ENCODE assay signal across 31 mouse cellular contexts in the genomic region with DNA sequence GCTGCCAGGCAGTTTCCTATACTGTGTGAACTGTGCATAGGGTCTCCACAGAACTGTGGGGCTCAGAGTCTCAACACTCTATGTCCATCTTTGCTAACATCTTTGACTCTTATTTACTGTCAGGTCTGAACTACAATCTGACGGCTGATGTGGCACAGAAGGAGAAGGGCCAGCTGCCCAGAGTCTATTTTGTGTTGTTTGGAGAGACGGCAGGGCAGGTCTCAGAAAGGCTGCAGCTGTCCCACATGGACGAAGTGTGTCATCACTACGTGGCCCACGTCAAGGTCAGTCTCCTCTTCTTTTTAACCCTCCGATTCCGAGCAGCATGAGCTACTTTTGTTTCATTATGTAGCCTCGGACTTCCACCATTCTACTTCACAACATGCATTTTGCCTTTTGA.
A peak's percentile ranks its signal among the peaks of the same experiment; 100 is the strongest.
DNase-seq lines count a peak whose midpoint lies in the region; ATAC-seq and TF ChIP-seq lines count a peak whose summit lies in the region.
"Had no signal": no experiment of that assay in that cellular context is flagged by ENCODE, and none has a peak within 500 bp of the region (broad histone marks: within the 10 kb centered on the region; RNA-seq: fewer than 3 reads in every experiment).

No protein-coding gene starts in this region.

- no peak overlapping the region for H3K4me3 ChIP-seq in stomach, embryonic 14.5 days (ENCODE audit: low read depth, low read length)
- no peak overlapping the region for H3K4me3 ChIP-seq in stomach, postnatal 0 days (ENCODE audit: low read depth, low read length)
- H3K4me3 ChIP-seq in myocyte, result no peak overlapping the region
- H3K4me3 ChIP-seq: embryonic facial prominence, embryonic 13.5 days; forebrain, embryonic 10.5 days; forebrain, embryonic 15.5 days; heart, embryonic 10.5 days; heart, embryonic 15.5 days; intestine, embryonic 15.5 days; liver, embryonic 12.5 days; midbrain, embryonic 10.5 days; neural tube, embryonic 13.5 days had no signal

- no peak overlapping the region for H3K27ac ChIP-seq in stomach, embryonic 14.5 days (ENCODE audit: low read length)
- no peak overlapping the region; the same call in 1 of the 2 replicates for H3K27ac ChIP-seq in stomach, postnatal 0 days (replicated peaks)
- H3K27ac ChIP-seq: embryonic facial prominence, embryonic 13.5 days; forebrain, embryonic 10.5 days; forebrain, embryonic 15.5 days; heart, embryonic 10.5 days; heart, embryonic 15.5 days; kidney, postnatal 0 days; liver, embryonic 12.5 days; midbrain, embryonic 10.5 days; neural tube, embryonic 13.5 days had no signal

- H3K4me1 ChIP-seq in stomach, embryonic 14.5 days (ENCODE audit: control insufficient read depth, insufficient read depth, low read length), result peaks cover 32% of the 10 kb centered on the region
- peaks cover 2% of the 10 kb centered on the region; the same call in 1 of the 2 replicates for H3K4me1 ChIP-seq in stomach, postnatal 0 days (replicated peaks; ENCODE audit: control insufficient read depth, insufficient read depth)

- no peaks in the 10 kb centered on the region for H3K79me2 ChIP-seq in myocyte (ENCODE audit: control insufficient read depth, insufficient read depth)

- no peak for ATAC-seq in stomach, embryonic 14.5 days (ENCODE audit: insufficient number of reproducible peaks, insufficient read depth, low FRiP score, low read depth)
- no peak for ATAC-seq in stomach, postnatal 0 days (ENCODE audit: low FRiP score, low TSS enrichment)
- ATAC-seq: forebrain, embryonic 15.5 days; hindbrain, embryonic 16.5 days; intestine, embryonic 15.5 days; liver, embryonic 12.5 days; liver, postnatal 0 days; midbrain, embryonic 16.5 days; Patski had no signal

- TF ChIP-seq POLR2A in myocyte (IDR thresholded peaks at IDR 0.05; ENCODE audit: insufficient read length, low read depth), result no peak

- no peak for TF ChIP-seq CTCF in stomach, postnatal 0 days (IDR thresholded peaks at IDR 0.05; ENCODE audit: low read depth)

- peaks cover 4% of the 10 kb centered on the region; the same call in 1 of the 2 replicates for H3K36me3 ChIP-seq in stomach, embryonic 14.5 days (ENCODE audit: control insufficient read depth, insufficient read depth, low read length)
- H3K36me3 ChIP-seq in stomach, postnatal 0 days (ENCODE audit: control insufficient read depth, insufficient read depth, low read length), result no peaks in the 10 kb centered on the region
- no peaks in the 10 kb centered on the region for H3K36me3 ChIP-seq in myocyte (ENCODE audit: control insufficient read depth, insufficient read depth)
- H3K36me3 ChIP-seq: forebrain, embryonic 15.5 days; G1E; heart, embryonic 15.5 days; intestine, embryonic 15.5 days; liver, embryonic 12.5 days; midbrain, embryonic 10.5 days; neural tube, embryonic 13.5 days had no signal

- WGBS in stomach, embryonic 14.5 days, result 68% methylated on average over 8 of the region's 8 CpGs
- 67% methylated on average over 8 of the region's 8 CpGs for WGBS in stomach, postnatal 0 days

- no peaks in the 10 kb centered on the region for H3K9me3 ChIP-seq in stomach, embryonic 14.5 days (ENCODE audit: control insufficient read depth, low read depth, low read length)
- no peaks in the 10 kb centered on the region for H3K9me3 ChIP-seq in stomach, postnatal 0 days (ENCODE audit: control insufficient read depth, low read length)
- H3K9me3 ChIP-seq: embryonic facial prominence, embryonic 13.5 days; forebrain, embryonic 10.5 days; forebrain, embryonic 15.5 days; heart, embryonic 10.5 days; heart, embryonic 15.5 days; intestine, embryonic 15.5 days; liver, embryonic 12.5 days; midbrain, embryonic 10.5 days; neural tube, embryonic 13.5 days had no signal

- H3ac ChIP-seq in myocyte (ENCODE audit: control insufficient read depth, insufficient read length), result no peak overlapping the region

- no peak overlapping the region for H3K4me2 ChIP-seq in stomach, embryonic 14.5 days (replicated peaks; ENCODE audit: low read depth, low read length)
- no peak overlapping the region for H3K4me2 ChIP-seq in stomach, postnatal 0 days (replicated peaks; ENCODE audit: low read depth)
- H3K4me2 ChIP-seq in myocyte (ENCODE audit: low read depth), result no peak overlapping the region
- H3K4me2 ChIP-seq: embryonic facial prominence, embryonic 13.5 days; forebrain, embryonic 15.5 days; heart, embryonic 15.5 days; intestine, embryonic 15.5 days; liver, embryonic 12.5 days; neural tube, embryonic 13.5 days had no signal

- 0 out of 2 replicates have a peak overlapping the region, but pooled peaks have one; percentile 3 for H3K9ac ChIP-seq in stomach, embryonic 14.5 days (replicated peaks; ENCODE audit: low read depth, low read length)
- no peak overlapping the region for H3K9ac ChIP-seq in stomach, postnatal 0 days (ENCODE audit: low read length)
- H3K9ac ChIP-seq: embryonic facial prominence, embryonic 13.5 days; forebrain, embryonic 15.5 days; heart, embryonic 15.5 days; intestine, embryonic 15.5 days; liver, embryonic 12.5 days; liver, postnatal 0 days; neural tube, embryonic 13.5 days had no signal

- peak; percentile 63 for DNase-seq in adrenal gland, adult 2 months
- no peak for DNase-seq in adrenal gland, postnatal 4 days (ENCODE audit: low spot score in 2 of 2)
- DNase-seq in stomach, postnatal 0 days (ENCODE audit: low spot score), result no peak
- no peak for DNase-seq in urinary bladder, adult 2 months (ENCODE audit: low spot score)
- DNase-seq in kidney, postnatal 36 days, result no peak
- DNase-seq: cerebellum, adult 18-20 months; cerebellum, postnatal 10 days; gastrocnemius, postnatal 25 days; heart, adult 11 months; kidney, adult 8-10 months; layer of hippocampus, postnatal 36 days; left cerebral cortex, postnatal 4 days; liver, postnatal 0 days; right cerebral cortex, postnatal 4 days; thymus, adult 18-20 months had no signal

- no peaks in the 10 kb centered on the region for H3K27me3 ChIP-seq in stomach, embryonic 14.5 days (ENCODE audit: control insufficient read depth, insufficient read depth, low read length)
- H3K27me3 ChIP-seq in stomach, postnatal 0 days (ENCODE audit: control insufficient read depth, insufficient read depth, low read length), result no peaks in the 10 kb centered on the region
- H3K27me3 ChIP-seq in myocyte (ENCODE audit: control insufficient read depth, insufficient read depth, insufficient read length), result no peaks in the 10 kb centered on the region
- H3K27me3 ChIP-seq: embryonic facial prominence, embryonic 13.5 days; forebrain, embryonic 15.5 days; heart, embryonic 15.5 days; intestine, embryonic 15.5 days; liver, embryonic 12.5 days; neural tube, embryonic 13.5 days; Patski had no signal

- no peak for TF ChIP-seq EP300 in stomach, postnatal 0 days (optimal IDR thresholded peaks at IDR 0.05)

TF ChIP-seq in myocyte, 11 proteins besides CTCF, POLR2A, EP300 and RAD21:
- peak in 2 of 3 experiments; percentile 14 to 25 for TF ChIP-seq MYOG (IDR thresholded peaks at IDR 0.05; ENCODE audit: control insufficient read depth in 1 of 3, insufficient read depth in 1 of 3, insufficient read length in 2 of 3, low read depth in 2 of 3)
- no peak for TF ChIP-seq TCF12 (IDR thresholded peaks at IDR 0.05; ENCODE audit: insufficient read depth, poor library complexity, severe bottlenecking)
- TF ChIP-seq MYOD1 (IDR thresholded peaks at IDR 0.05; ENCODE audit: control insufficient read depth in 1 of 3, insufficient read length in 2 of 3, low read depth in 2 of 3), result peak in 1 of 3 experiments; percentile 55
- no peak for TF ChIP-seq E2F4 (IDR thresholded peaks at IDR 0.05; ENCODE audit: insufficient read depth)
